ENCODE assay signal across 26 mouse cellular contexts in genomic region chr11:26117651-26118050, GRCm38 (mm10).
"Had no signal": no experiment of that assay in that cellular context is flagged by ENCODE, and none has a peak within 500 bp of the region (broad histone marks: within the 10 kb centered on the region; RNA-seq: fewer than 3 reads in every experiment).

No protein-coding gene starts in this region.

- H3K36me3 ChIP-seq: heart, embryonic 10.5 days; heart, embryonic 12.5 days; hindbrain, embryonic 10.5 days; hindbrain, embryonic 12.5 days; intestine, embryonic 15.5 days; limb, embryonic 10.5 days; limb, embryonic 12.5 days; liver, embryonic 13.5 days had no signal

- DNase-seq: gastrocnemius, adult 2 months; gastrocnemius, postnatal 10 days; gastrocnemius, postnatal 25 days; heart, adult 18-20 months; heart, postnatal 10 days; heart, postnatal 4 days; kidney, adult 18-20 months; kidney, adult 8-10 months; kidney, postnatal 10 days; kidney, postnatal 25 days; kidney, postnatal 4 days; liver; liver, embryonic 13.5 days had no signal

- H3K27ac ChIP-seq: gastrocnemius, adult 2 months; heart, embryonic 10.5 days; hindbrain, embryonic 10.5 days; hindbrain, embryonic 12.5 days; hindbrain, embryonic 14.5 days; intestine, embryonic 15.5 days; limb, embryonic 10.5 days; limb, embryonic 12.5 days; liver, embryonic 13.5 days had no signal

- ATAC-seq: hindbrain, embryonic 16.5 days; inflammation-experienced regulatory T-cells, adult 6 months; intestine, embryonic 15.5 days; intestine, postnatal 0 days had no signal

- H3K27me3 ChIP-seq: heart, embryonic 12.5 days; hindbrain, embryonic 12.5 days; intestine, embryonic 15.5 days; limb, embryonic 12.5 days; liver, embryonic 13.5 days had no signal

- H3K4me1 ChIP-seq: heart, embryonic 10.5 days; heart, embryonic 12.5 days; hindbrain, embryonic 12.5 days; intestine, embryonic 15.5 days; liver, embryonic 13.5 days had no signal

- H3K9me3 ChIP-seq: heart, embryonic 10.5 days; heart, embryonic 12.5 days; hindbrain, embryonic 10.5 days; hindbrain, embryonic 12.5 days; intestine, embryonic 15.5 days; limb, embryonic 10.5 days; limb, embryonic 12.5 days; liver, embryonic 13.5 days had no signal

- H3K9ac ChIP-seq: heart, embryonic 12.5 days; hindbrain, embryonic 12.5 days; hindbrain, embryonic 14.5 days; intestine, embryonic 15.5 days; limb, embryonic 12.5 days; liver, embryonic 13.5 days had no signal

- H3K4me2 ChIP-seq: heart, embryonic 12.5 days; hindbrain, embryonic 12.5 days; hindbrain, embryonic 14.5 days; intestine, embryonic 15.5 days; limb, embryonic 12.5 days; liver, embryonic 11.5 days; liver, embryonic 13.5 days had no signal

- H3K4me3 ChIP-seq: gastrocnemius, adult 2 months; heart, embryonic 10.5 days; heart, embryonic 12.5 days; hindbrain, embryonic 10.5 days; hindbrain, embryonic 12.5 days; intestine, embryonic 15.5 days; layer of hippocampus, adult 2 months; limb, embryonic 10.5 days; limb, embryonic 12.5 days; liver, embryonic 13.5 days had no signal
